Mouse (Mus musculus) stomach, embryonic 16.5 days (tissue): ENCODE results near the gene Eva1c. TPM values are rescaled to one million over a fixed set of nuclear protein-coding genes. Genes with fewer than 3 reads are reported as not detected.
A peak's percentile ranks its signal among the peaks of the same experiment; 100 is the strongest.

ENCODE experiments used
- ATAC-seq: fragments of 200-750 bp; cut with Nextera tagmentation; 2 replicates; pipeline ENCODE4 v1.8.0; 2017; ENCODE audit warnings: moderate number of reproducible peaks, moderate TSS enrichment; ENCODE audit not compliant: insufficient read depth, low FRiP score
- H3K27ac ChIP-seq: fragments of 300-500 bp; sonication (generic); 2 replicates; pipeline ENCODE4 v1.5.1; 2014; ENCODE audit warnings: low read length
- H3K27me3 ChIP-seq: fragments of 300-500 bp; sonication (generic); 2 replicates; pipeline ENCODE4 v1.6.1; 2014; ENCODE audit warnings: low read length, control low read depth, mixed read lengths; ENCODE audit not compliant: control insufficient read depth, insufficient read depth
- H3K36me3 ChIP-seq: fragments of 300-500 bp; sonication (generic); 2 replicates; pipeline ENCODE4 v1.6.1; 2014; ENCODE audit warnings: low read length; ENCODE audit not compliant: control insufficient read depth, insufficient read depth
- H3K4me1 ChIP-seq: fragments of 300-500 bp; sonication (generic); 2 replicates; pipeline ENCODE4 v1.6.1; 2014; ENCODE audit warnings: low read length, control low read depth, mixed read lengths; ENCODE audit not compliant: control insufficient read depth, insufficient read depth
- H3K4me2 ChIP-seq: fragments of 300-500 bp; sonication (generic); 2 replicates; pipeline ENCODE4 v1.6.1; 2014; ENCODE audit warnings: low read depth, low read length, mixed read lengths
- H3K4me3 ChIP-seq: fragments of 300-500 bp; sonication (generic); replicated peaks from 2 replicates; pipeline ENCODE4 v1.5.1; 2014; ENCODE audit warnings: mild to moderate bottlenecking, low read length
- H3K9ac ChIP-seq: fragments of 300-500 bp; sonication (generic); 2 replicates; pipeline ENCODE4 v1.6.1; 2014; ENCODE audit warnings: low read length
- H3K9me3 ChIP-seq: fragments of 300-500 bp; sonication (generic); replicated peaks from 2 replicates; pipeline ENCODE4 v1.6.1; 2016; ENCODE audit warnings: low read length, control low read depth; ENCODE audit not compliant: control insufficient read depth
- WGBS: fragments of 180-500 bp; shearing (Covaris S2); extraction: QIAGEN DNeasy Blood & Tissue Kit; methylation state at CpG from one replicate; pipeline ENCODE4 v1.1.7; 2014; 5-methylcytosine and 5-hydroxymethylcytosine counted together
- polyA plus RNA-seq: library from polyadenylated mRNA; unstranded; fragments of >200 nt; fragmentation: Nextera tagmentation; extraction: Ambion mirVana; gene quantifications from 2 replicates; pipeline ENCODE4 v1.2.1, GENCODE M21; 2015

The Eva1c gene
- polyA plus RNA-seq, 1 experiment from 2014 or later = 2.2 TPM

DNA sequence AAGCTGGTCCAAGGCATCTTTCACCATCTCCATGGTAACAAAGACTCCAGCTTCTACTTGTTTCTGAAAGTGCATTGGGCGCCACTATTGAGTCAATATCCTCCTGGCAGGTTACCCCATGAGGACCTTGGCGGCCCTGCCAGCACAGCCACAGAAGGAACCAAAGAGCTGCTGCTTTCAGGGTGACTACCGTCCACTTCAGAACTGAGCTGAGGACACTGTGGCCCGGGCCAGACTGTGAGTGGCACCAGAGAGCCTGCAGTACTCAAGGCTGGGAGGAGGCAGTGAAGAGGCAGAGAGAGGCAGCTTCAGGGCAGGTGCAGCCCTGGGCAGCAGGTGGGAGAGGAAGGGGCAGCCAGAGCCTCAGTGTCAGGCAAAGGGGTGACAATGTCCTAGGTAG is 100.9 kb downstream of the Eva1c start:
- no peaks in the 10 kb centered on the region for H3K4me1 ChIP-seq
- H3K27me3 ChIP-seq = no peaks in the 10 kb centered on the region
- H3K4me3 ChIP-seq = no peak overlapping the region
- no peak overlapping the region for H3K27ac ChIP-seq
- no peaks in the 10 kb centered on the region for H3K9me3 ChIP-seq
- no peak for ATAC-seq
- no peak overlapping the region for H3K9ac ChIP-seq
- no peak overlapping the region for H3K4me2 ChIP-seq
- 90% methylated on average over 4 of the region's 4 CpGs for WGBS
- no peaks in the 10 kb centered on the region for H3K36me3 ChIP-seq

DNA sequence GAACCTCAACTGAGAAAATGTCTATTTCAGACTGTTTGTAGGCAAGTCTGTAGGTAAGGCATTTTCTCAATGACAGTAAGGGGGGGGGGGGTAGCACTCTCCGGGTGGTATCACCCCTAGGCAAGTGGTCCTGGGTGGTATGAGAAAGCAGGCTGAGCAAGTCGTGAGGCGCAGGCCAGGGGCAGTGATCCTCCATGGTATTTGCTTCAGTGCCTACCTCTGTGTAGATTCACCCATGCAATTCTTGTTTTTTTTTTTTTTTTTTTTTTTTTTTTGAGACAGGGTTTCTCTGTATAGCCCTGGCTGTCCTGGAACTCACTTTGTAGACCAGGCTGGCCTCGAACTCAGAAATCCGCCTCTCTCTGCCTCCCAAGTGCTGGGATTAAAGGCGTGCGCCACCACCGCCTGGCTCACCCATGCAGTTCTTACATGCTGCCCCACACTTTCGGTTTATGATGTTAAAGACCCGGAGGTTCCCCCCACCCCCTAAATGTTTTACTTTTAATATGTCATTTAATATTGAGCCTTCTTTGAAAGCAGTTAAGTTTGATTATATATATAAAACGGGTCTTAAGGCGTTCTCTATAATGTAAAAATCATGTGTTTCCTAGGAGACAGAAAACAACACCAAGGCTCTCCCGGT is 107.1 kb downstream of the Eva1c start:
- Histone ChIP-seq H3K27ac (no peak overlapping the region; the same call in 1 of the 2 replicates), H3K4me2 (peak overlapping the region; percentile 82), H3K36me3 (no peaks in the 10 kb centered on the region), H3K9me3 (no peaks in the 10 kb centered on the region), H3K4me1 (peaks cover 3% of the 10 kb centered on the region; the same call in 1 of the 2 replicates), H3K9ac (peak overlapping the region; percentile 83), H3K27me3 (no peaks in the 10 kb centered on the region), H3K4me3 (peak overlapping the region; percentile 87)
- no peak for ATAC-seq
- 26% methylated on average over 13 of the region's 13 CpGs for WGBS

DNA sequence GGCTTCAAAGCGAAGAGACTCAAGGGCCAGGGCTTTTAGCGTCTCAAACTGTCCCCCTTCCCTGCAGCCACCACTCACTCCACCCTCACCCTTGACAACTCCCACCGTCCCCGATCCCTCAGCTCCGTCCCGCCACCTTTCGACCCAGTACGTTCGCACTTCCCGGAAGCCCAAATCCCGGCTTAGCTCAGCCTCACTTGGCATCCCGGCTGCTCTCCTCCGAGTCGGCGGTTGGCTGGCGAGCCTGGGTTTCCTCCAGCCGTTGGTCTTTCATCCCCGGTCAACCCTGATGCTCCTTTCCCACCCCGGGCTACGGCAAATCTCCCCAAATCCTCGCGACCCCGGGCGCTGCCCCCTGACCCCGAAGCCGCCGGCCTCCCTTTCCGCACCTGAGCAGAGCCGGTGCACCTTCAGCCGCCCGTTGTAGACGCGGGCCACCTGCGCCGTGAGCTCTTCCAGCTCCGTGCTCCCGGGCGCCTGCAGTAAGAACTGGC is 107.7 kb downstream of the Eva1c start:
- no peaks in the 10 kb centered on the region for H3K27me3 ChIP-seq
- H3K4me1 ChIP-seq = peaks cover 3% of the 10 kb centered on the region; the same call in 1 of the 2 replicates
- H3K27ac ChIP-seq = peak overlapping the region; percentile 83
- H3K9ac ChIP-seq = peak overlapping the region; percentile 83
- WGBS = under 1% methylated on average over 38 of the region's 38 CpGs
- no peaks in the 10 kb centered on the region for H3K9me3 ChIP-seq
- H3K4me2 ChIP-seq = peak overlapping the region; percentile 82
- no peaks in the 10 kb centered on the region for H3K36me3 ChIP-seq
- peak overlapping the region; percentile 87 for H3K4me3 ChIP-seq
- peak; percentile 65 for ATAC-seq

DNA sequence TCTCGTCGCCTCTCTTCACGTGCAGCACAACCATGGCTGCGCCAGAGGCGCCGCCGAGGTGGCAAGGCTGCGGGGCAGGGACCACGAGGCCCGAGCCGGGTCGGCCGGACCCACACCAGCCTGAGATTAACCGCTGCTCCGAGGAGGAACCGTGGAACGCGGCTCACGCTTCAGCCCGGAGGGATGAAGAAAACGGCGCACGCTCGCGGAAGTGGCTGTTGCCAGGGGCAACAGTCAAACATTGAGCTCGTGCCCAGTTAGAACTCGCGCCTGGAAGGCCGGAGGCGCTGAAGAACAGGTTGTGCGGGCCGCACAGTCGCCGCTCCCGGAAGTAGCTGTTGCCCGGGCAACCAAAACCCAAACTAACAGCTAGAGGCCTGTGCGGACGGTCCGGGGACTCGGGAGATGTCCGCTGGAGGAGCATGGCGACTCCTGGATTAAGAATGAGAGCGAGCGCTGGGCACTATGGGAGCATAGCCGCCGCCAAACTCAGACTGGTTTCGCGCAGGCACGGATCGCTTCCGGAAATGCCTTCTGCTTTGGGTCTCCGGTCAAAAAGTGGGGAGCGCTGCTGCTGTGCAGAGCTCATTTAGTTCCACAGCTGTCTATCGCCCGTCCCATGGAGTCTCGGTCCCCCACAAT is 108.3 kb downstream of the Eva1c start, which contains the start of gene Cfap298:
Gene Cfap298, minus strand, starts transcription at position 428 of the 642 bp plus-strand sequence.
- Histone ChIP-seq H3K4me1 (peaks cover 3% of the 10 kb centered on the region; the same call in 1 of the 2 replicates), H3K36me3 (no peaks in the 10 kb centered on the region), H3K9ac (peak within 1 kb of the TSS; percentile 83), H3K27ac (peak within 1 kb of the TSS; percentile 83), H3K27me3 (no peaks in the 10 kb centered on the region), H3K4me3 (peak within 1 kb of the TSS; percentile 87), H3K9me3 (no peaks in the 10 kb centered on the region), H3K4me2 (peak within 1 kb of the TSS; percentile 82)
- WGBS = under 1% methylated on average over 56 of the region's 56 CpGs
- peak; percentile 98 for ATAC-seq

DNA sequence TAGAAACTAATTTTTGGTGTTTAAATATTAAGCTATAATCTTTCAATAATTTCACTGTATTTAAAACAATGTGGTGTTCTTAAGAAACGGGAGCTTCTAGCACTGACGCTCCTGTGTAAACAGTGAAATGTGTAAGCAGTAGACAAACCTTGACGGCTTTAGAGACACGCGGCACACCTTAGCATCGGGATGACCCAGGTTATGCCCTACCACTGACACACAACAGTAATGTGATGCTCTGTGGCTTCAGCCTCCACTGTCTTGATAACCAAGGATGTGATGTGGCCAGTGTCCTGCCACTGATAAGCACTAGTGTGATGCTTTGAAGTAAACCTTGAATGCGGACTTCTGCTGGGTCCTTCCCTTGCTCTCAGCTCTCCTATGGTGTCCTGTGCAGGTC is 114.7 kb downstream of the Eva1c start:
- H3K27ac ChIP-seq = no peak overlapping the region
- no peaks in the 10 kb centered on the region for H3K9me3 ChIP-seq
- no peak for ATAC-seq
- H3K4me1 ChIP-seq = no peaks in the 10 kb centered on the region
- no peak overlapping the region for H3K9ac ChIP-seq
- no peak overlapping the region for H3K4me3 ChIP-seq
- peaks cover 4% of the 10 kb centered on the region; the same call in 1 of the 2 replicates for H3K36me3 ChIP-seq
- no peaks in the 10 kb centered on the region for H3K27me3 ChIP-seq
- WGBS = 87% methylated on average over 7 of the region's 7 CpGs
- no peak overlapping the region for H3K4me2 ChIP-seq

DNA sequence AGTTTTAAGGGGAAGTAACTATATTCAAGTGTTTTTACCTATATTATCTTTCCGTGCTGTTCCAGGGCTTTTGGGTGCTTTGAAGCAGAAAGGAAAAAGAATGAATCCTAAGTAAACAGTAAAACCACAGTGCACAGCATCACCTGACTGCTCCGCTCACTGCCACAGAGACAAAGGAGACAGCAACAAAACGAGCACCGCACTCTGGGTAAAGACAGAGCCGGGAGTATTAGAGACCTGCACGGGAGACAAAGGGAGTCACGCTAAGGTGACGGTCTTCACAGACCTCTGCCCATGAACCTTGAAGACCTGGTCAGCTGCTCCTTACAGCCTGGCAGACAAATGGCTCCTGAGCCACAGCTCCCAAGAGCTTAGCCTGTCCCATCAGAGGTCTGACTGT is 120.5 kb downstream of the Eva1c start:
- Histone ChIP-seq H3K27ac (no peak overlapping the region), H3K9me3 (no peaks in the 10 kb centered on the region), H3K4me3 (no peak overlapping the region), H3K9ac (no peak overlapping the region), H3K36me3 (peaks cover 4% of the 10 kb centered on the region; the same call in 1 of the 2 replicates), H3K4me2 (no peak overlapping the region), H3K27me3 (no peaks in the 10 kb centered on the region), H3K4me1 (no peaks in the 10 kb centered on the region)
- no peak for ATAC-seq
- 70% methylated on average over 8 of the region's 8 CpGs for WGBS

DNA sequence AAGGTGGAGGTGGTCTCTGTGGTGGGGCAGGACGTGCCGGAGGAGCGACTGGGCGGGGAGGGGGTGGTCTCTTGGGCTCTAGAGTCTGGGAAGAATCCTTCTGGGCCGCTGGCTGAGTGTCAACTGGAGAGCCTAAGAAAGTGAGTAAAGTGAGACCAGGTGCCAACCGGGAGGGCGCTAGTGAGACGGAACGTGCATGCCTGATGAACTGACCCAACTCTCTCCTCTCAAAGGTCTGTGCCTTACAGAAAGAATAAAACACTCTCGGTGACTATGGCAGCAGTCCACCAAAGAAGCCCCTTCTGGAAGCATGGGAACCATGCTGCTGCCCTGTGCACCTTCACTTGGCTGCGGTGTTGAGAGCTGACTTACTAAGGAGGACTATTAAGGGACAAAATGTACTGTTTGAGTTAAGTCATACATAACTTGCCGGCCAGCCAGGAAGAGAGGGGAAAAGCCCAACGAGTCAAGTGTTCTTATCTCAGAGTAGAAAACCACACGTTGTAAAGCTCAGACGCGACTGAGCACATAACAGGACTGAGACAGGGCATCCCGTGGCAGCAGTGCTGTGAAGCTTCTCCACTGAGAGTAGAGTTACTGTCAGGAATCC is 123.9 kb downstream of the Eva1c start:
- H3K9me3 ChIP-seq = no peaks in the 10 kb centered on the region
- H3K36me3 ChIP-seq = no peaks in the 10 kb centered on the region
- H3K27me3 ChIP-seq = no peaks in the 10 kb centered on the region
- ATAC-seq = no peak
- H3K4me3 ChIP-seq = no peak overlapping the region
- WGBS = 54% methylated on average over 17 of the region's 17 CpGs
- H3K9ac ChIP-seq = no peak overlapping the region
- no peaks in the 10 kb centered on the region for H3K4me1 ChIP-seq
- H3K4me2 ChIP-seq = no peak overlapping the region
- no peak overlapping the region for H3K27ac ChIP-seq

DNA sequence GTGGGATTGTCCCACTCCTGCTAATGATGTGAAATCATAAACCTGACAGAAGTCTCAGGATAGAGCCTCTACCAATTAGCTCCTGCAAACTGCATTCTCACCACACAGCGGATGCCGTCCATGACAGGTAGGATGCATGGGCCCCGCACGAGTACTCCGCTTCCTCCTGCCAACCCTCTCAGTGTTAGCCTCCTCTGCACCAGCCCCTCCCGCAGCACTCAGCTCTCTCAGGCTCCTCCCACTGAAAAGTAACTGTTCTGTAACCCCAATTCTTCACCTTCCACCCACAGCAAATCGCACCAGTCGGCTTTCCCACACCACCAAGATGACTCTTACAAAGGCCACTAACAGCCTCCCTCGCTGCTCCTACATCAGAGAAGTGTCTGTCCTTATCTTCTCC is 126.6 kb downstream of the Eva1c start:
- H3K4me1 ChIP-seq = no peaks in the 10 kb centered on the region
- no peak overlapping the region for H3K4me3 ChIP-seq
- ATAC-seq = no peak
- H3K9me3 ChIP-seq = no peaks in the 10 kb centered on the region
- no peak overlapping the region for H3K9ac ChIP-seq
- no peaks in the 10 kb centered on the region for H3K27me3 ChIP-seq
- H3K4me2 ChIP-seq = no peak overlapping the region
- H3K27ac ChIP-seq = no peak overlapping the region
- H3K36me3 ChIP-seq = no peaks in the 10 kb centered on the region
- 86% methylated on average over 9 of the region's 9 CpGs for WGBS

DNA sequence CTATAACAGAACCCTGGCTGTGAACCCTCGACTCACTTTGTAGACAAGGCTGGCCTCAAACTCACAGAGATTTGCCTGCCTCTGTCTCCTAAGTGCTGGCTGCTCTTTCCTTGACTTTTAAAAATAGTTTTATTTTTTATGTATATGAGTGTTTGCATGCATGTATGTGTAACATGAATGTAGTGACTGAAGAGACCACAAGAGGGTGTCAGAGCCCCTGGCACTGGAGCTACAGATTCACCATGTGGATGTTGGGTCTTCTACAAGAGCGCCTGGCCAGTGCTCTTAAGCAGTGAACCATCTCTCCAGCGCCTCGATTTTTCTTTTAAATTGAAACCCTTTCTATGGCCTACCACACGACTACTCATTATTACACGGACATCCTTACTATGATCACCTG is 127.3 kb downstream of the Eva1c start:
- 89% methylated on average over 6 of the region's 6 CpGs for WGBS
- no peaks in the 10 kb centered on the region for H3K9me3 ChIP-seq
- H3K4me2 ChIP-seq = no peak overlapping the region
- no peaks in the 10 kb centered on the region for H3K36me3 ChIP-seq
- H3K27me3 ChIP-seq = no peaks in the 10 kb centered on the region
- H3K4me1 ChIP-seq = no peaks in the 10 kb centered on the region
- H3K27ac ChIP-seq = no peak overlapping the region
- no peak for ATAC-seq
- no peak overlapping the region for H3K4me3 ChIP-seq
- H3K9ac ChIP-seq = no peak overlapping the region
